Mouse (Mus musculus) heart, adult 2 months (tissue): ENCODE data around the gene Parm1. TPM values are rescaled to one million over a fixed set of nuclear protein-coding genes. Genes with fewer than 3 reads are reported as not detected.

Source experiments
- DNase-seq, 2 experiments: peaks; one replicate each; pipeline ENCODE4 v3.0.0; 2021
- H3K27ac ChIP-seq: fragments of 200-600 bp; 2 replicates; pipeline ENCODE4 v1.8.1; 2022
- H3K27me3 ChIP-seq: fragments of 200-500 bp; 2 replicates; pipeline ENCODE4 v1.6.1; 2012; ENCODE audit warnings: mild to moderate bottlenecking, low read length, inconsistent platforms, mixed read lengths; ENCODE audit not compliant: control insufficient read depth, insufficient read depth
- H3K36me3 ChIP-seq: fragments of 200-500 bp; 2 replicates; pipeline ENCODE4 v1.6.1; 2012; ENCODE audit warnings: low read length, inconsistent platforms; ENCODE audit not compliant: control insufficient read depth, insufficient read depth
- H3K4me1 ChIP-seq: fragments of 200-500 bp; 2 replicates; pipeline ENCODE4 v1.6.1; 2011; ENCODE audit warnings: low read length; ENCODE audit not compliant: control insufficient read depth, insufficient read depth
- H3K4me3 ChIP-seq: fragments of 200-600 bp; 2 replicates; pipeline ENCODE4 v1.8.1; 2022
- H3K79me2 ChIP-seq: fragments of 200-500 bp; replicated peaks from 2 replicates; pipeline ENCODE4 v1.6.1; 2012; ENCODE audit warnings: mild to moderate bottlenecking, inconsistent platforms, low read length, moderate library complexity, mixed read lengths; ENCODE audit not compliant: control insufficient read depth, insufficient read depth
- H3K9ac ChIP-seq: fragments of 200-500 bp; 2 replicates; pipeline ENCODE4 v1.6.1; 2012; ENCODE audit warnings: low read depth, mild to moderate bottlenecking, control low read depth, inconsistent platforms, low read length, mixed read lengths
- EP300 ChIP-seq: fragments of 200-500 bp; IDR thresholded peaks from 2 replicates; pipeline ENCODE4 v1.6.1; 2011; ENCODE audit warnings: low read depth, low read length, control low read depth; ENCODE audit not compliant: insufficient read depth
- POLR2A ChIP-seq: fragments of 200-500 bp; IDR thresholded peaks from 2 replicates; pipeline ENCODE4 v1.6.1; 2011; ENCODE audit warnings: mild to moderate bottlenecking, low read depth, low read length, control low read depth; ENCODE audit not compliant: insufficient read depth
- WGBS: fragments of 180-500 bp; shearing (Covaris S2); methylation state at CpG from one replicate; pipeline ENCODE4 v1.1.7; 2018; 5-methylcytosine and 5-hydroxymethylcytosine counted together
- intact Hi-C: fragments of 180-260 bp; cut with DNase I; formaldehyde crosslinking; loops from one replicate; pipeline ENCODE4 v1.15.1; 2025
- polyA plus RNA-seq: library from polyadenylated mRNA; depleted of rRNA; stranded (reverse); fragments of >200 nt; gene quantifications from 2 replicates; pipeline ENCODE4 v1.2.3, GENCODE M21; 2012; rRNA removed
- total RNA-seq, 2 experiments: library from RNA; stranded (reverse); gene quantifications; 2 replicates each; pipeline ENCODE4 v1.2.3; 2021

Gene Parm1
- total and polyA plus RNA-seq, 3 experiments, result 41.5 to 56.8 (median 48.0) TPM

GRCm38 (mm10) chr5:91669235-91669634, 151.8 kb downstream of the Parm1 start:
- Histone ChIP-seq H3K4me1 (no peaks in the 10 kb centered on the region), H3K27me3 (no peaks in the 10 kb centered on the region), H3K79me2 (no peaks in the 10 kb centered on the region), H3K36me3 (no peaks in the 10 kb centered on the region), H3K9ac (no peak overlapping the region), H3K4me3 (no peak overlapping the region), H3K27ac (no peak overlapping the region)
- 54% methylated on average over 4 of the region's 4 CpGs for WGBS
- DNase-seq, result peak; percentile 19 to 36
- TF ChIP-seq POLR2A (no peak), EP300 (no peak)
- intact Hi-C loops, result no loop called here

Other genes starting within 250 kb of the Parm1 start
- gene Btc, start 114.6 kb upstream of the Parm1 start, total RNA-seq, result 1 to 10 TPM; 1.5 to 1.6 TPM
- 0.35 and 0.73 TPM in 2 replicates for gene Btc, start 114.6 kb upstream of the Parm1 start, polyA plus RNA-seq